Mouse (Mus musculus): ENCODE data around the gene Epn3.
A peak's percentile ranks its signal among the peaks of the same experiment; 100 is the strongest.

Gene Epn3

GRCm38 (mm10) chr11:94499661-94500152 lies at the start of gene Epn3:
Gene Epn3 (minus strand): TSS chr11:94499974.
- peak; percentile 76 for DNase-seq (ENCODE audit: low spot score)

GRCm38 (mm10) chr11:94548888-94549690 lies 49.3 kb upstream of the Epn3 start, which contains the start of gene Rsad1:
Gene Rsad1 (minus strand): TSS chr11:94549255.
- DNase-seq (ENCODE audit: low spot score): peak; percentile 94

DNA sequence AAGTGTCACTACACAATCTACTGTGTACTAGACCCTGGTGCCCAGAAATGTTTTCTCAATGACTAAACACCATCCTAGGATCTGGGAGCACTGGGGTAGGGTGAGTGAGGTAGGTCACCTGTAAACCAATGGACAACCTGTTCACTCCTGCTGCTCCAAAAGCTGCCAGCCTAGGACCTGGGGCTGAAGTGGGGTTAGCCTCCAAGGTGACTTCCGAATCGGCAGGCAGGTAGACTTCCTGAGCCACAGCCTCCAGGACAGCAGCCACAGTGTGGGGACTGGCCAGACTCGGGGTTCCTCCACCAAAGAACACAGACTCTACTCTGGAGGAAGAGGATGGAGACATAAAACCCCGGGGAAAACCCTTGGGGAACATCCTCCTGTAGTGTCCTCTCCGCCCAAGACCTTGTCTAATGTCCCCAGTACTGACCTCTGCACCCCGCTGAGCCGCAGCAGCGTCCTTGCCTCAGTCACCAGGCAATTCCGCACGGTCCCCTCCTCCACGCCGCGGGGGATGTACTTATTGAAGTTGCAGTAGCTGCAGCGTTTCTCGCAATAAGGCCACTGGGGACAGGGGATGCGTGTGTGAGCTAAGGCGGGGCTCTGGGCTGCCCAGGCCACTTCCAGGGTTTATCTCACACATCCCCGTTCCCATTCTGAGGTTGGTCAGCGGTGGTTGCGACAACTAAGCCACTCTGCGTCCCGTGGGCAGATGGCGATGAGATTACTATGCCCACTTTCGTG lies 48.4 kb upstream of the Epn3 start:
- DNase-seq (ENCODE audit: low spot score): peak; percentile 34

DNA sequence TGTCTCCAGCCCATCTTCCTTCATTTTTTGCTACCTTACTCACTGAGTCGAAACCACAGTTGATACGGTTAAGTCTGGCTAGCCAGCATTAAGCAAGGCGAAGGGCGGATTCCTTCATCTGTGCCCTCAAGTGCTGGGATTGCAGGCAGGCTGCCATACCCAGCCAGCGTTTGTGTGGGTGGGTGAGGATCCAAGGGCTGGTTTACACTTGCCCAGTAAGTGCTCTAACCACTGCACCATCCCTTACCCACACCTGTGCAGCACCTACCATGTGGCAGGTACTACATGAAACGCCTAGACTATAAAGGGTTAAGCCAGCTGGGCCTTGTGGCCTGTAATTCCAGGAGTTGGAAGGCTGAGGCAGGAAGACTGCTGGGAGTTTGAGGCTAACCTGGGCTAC lies 47.5 kb upstream of the Epn3 start:
- DNase-seq (ENCODE audit: low spot score): no peak

- DNase-seq (ENCODE audit: low spot score): no peak
These were observed 46.6 kb upstream of the Epn3 start for GRCm38 (mm10) chr11:94546381-94546780.

DNA sequence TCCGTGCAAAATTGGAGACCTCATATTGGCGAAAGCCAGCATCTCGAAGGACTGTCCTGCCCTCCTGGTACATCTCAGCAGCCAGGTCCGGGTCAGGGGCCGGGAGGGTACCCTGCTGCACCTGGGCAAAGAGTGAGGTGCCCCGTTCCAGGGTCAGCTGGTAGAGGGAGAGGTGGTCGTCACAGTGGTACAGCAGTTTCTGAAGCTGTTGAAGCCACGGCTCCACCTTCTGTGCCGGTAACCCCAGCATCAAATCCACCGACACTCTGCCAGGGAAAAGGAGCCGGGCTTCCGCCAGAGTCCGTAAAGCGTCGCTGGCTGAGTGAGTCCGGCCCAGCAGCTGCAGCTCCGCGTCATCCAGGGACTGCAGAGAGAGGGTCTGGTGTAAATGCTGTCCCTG lies 44.6 kb upstream of the Epn3 start:
- DNase-seq (ENCODE audit: low spot score): no peak

DNA sequence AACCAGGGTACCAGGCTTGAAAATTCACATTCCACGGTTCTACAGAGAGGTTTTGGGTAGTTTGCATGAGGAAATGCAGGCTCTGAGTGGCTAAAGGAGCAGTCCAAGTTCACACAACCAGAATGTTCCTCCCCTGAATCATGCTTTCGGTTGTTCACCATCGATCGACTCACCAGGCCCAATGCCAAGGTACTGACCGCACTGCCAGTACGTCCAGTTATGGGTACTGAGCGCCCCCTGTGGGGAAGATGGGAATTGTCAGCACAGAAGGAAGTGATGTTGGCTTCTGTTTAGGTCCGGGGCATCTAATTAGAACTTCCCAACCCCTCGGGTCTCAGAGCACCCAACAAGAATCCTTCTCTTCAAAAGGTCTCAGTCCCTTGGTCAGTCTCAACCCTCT lies 44.2 kb upstream of the Epn3 start:
- DNase-seq (ENCODE audit: low spot score): peak; percentile 94

DNA sequence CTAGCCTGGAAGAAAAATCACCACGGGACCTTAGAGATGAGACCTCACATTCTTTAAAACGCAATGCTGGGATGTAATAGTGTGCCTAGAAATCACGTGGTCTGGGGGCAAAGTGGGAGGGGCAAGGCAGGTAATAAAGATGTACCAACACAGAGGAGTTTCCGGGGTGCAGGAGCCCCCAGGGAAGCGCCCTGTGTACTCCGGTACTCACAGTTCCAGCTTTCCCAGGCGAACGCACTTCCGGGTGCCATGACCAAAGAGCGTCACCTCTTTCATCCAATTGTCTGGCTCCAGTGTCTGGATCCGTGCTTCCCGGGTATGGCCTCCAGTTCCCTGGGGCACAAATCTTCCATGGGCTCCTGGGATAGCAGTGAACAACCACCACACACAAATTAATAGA lies 43.6 kb upstream of the Epn3 start:
- DNase-seq (ENCODE audit: low spot score): no peak

- DNase-seq (ENCODE audit: low spot score): no peak
These were observed 42.6 kb upstream of the Epn3 start for GRCm38 (mm10) chr11:94542400-94542799.

DNA sequence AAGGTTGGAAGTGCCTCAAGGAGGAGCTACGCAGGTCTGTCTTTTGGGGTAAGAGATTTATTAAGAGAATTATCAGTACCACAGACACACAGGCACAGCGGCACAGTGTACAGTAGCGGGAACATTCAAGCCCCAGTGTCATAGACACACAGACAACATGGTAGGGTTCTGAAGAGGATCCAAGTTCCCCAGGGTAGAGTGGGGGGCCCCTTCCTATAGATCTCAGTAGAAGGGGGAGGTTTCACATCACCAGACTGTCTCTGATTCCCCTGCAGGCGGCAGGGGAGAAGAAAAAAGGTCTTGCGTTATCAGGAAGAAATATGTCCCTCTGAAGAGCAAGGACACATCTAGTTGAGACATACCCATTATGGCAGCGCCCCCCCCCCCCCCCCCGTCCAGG lies 40.0 kb upstream of the Epn3 start:
- DNase-seq (ENCODE audit: low spot score): no peak

- no peak for DNase-seq (ENCODE audit: low spot score)
These were observed 39.0 kb upstream of the Epn3 start for GRCm38 (mm10) chr11:94538733-94539292.

DNA sequence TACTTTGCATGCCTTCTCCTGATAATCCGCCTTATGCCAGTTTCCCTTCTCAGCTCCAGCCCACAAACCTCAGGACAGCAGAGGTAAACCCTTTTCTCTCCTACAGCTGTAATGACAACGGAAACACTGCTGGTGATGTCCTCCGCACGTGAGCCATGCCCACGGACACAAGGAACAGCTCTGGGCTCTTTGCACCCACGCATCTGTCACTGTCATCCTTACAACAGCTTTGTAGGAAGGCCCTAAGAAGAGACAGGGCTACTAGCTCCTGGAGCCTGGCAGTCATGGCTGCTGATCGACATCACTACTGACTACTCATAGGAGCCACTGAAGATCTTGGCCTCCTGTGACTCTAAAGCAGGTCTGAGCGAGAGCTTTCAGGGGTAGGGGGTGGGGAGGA lies 33.4 kb upstream of the Epn3 start:
- no peak for DNase-seq (ENCODE audit: low spot score)

- DNase-seq (ENCODE audit: low spot score): no peak
These were observed 29.1 kb upstream of the Epn3 start for GRCm38 (mm10) chr11:94528879-94529278.

DNA sequence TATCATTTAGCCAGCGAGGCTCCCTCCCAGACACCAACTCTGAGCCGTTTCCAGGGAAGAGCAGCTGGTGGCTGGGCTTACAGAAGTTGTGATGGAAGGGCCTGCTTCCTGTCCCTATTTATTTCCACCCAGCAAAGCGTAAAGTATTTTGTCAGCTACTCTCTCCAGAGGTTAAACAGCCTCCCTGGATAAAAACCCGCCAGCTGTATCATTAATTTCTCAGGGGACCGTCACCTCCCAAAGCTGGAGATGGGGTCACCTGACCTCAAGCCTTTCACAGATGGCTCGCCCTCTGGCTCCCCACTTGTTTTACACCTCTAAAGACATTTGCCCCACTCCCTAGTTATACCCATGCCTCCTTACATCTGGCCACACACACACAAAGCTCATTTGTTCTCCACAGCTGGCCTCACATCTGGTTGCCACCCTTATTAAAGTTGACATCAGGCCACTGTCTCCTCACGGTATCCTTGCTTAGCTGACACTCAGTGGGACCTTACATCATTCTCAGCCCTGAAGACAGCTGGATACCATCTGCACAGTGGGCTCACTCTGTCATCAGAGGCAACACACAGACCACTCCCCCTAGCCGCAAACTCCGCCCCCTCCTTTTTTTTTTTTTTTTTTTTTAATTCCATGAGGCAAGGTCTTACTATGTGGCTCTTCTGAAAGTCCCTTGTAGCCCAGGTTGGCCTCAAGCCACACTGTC lies 26.6 kb upstream of the Epn3 start:
- no peak for DNase-seq (ENCODE audit: low spot score)

DNA sequence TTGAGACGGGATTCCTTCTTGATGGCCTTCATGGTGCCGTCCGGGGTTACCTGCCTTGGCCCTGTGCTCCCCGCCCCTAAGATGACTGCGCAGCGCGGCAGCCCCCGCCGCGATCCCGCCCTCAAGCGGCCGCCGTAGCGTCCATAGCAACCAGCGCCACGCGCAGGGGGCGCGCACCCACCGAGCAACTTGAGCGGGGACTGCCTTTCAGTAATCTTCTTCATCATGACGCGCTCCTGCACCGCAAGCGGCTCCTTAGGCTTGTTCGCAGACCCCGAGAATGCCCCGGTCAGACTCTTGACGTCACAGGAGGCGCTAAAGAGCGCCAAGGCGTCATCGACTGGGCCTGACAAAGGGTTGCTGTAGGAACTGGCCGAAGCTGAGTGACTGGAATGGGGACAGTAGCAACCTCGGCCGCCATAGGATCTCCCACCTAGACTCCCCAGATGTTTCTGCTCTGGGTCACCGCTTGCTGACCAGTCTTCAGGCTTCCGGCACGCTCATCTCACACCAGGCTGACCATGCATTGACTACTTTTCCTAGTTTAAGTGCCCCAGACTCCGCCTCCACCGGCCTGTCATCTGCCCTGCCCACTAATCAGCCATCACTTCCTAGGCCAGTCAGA lies 21.6 kb upstream of the Epn3 start, which contains the start of gene Mycbpap:
Mycbpap (minus strand) TSS at position 524 of the 625 bp plus-strand sequence.
- DNase-seq (ENCODE audit: low spot score): peak; percentile 50

DNA sequence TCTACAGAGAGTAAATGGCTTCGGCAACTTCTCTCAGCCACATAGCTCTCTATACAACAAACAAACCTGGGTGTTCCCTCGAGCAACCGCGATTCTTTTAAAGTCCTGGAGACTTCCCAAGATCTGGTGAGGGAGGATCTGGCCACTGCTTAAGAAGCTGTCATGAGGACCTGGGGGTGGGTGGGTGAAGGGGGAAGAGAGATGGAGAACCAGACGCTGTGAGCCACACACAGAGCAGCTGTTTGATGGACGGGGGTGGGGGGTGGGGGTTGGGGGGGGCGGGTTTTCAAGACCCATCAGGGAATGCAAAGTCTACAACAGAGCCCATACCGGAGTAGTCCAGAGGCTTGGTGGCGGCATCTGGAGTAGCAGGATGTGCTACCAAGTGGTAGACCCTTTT lies 13.7 kb upstream of the Epn3 start:
- DNase-seq (ENCODE audit: low spot score): no peak

- DNase-seq (ENCODE audit: low spot score): no peak
These were observed 9.2 kb upstream of the Epn3 start for GRCm38 (mm10) chr11:94508976-94509375.

GRCm38 (mm10) chr11:94501482-94501881 lies 1.7 kb upstream of the Epn3 start:
- DNase-seq (ENCODE audit: low spot score): no peak

DNA sequence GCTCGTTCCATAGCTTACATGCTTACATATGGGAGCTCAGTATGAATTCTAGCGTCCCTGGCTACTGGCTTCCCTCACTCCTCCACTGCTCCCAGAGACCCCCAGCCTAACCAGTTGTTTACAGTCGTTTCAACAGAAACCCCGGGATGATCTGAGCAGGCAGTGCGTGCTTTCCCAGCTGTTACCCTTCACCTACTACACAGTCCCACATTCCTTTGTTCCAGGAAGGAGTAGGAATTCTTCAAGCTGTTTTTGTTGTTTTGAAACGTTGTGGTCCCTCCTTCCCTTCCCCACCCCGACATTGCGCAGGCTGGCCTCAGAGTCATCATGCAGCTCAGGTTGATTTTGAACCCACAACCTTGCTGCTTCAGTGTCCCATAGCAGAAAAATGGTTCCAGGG lies 588 bp upstream of the Epn3 start:
- no peak for DNase-seq (ENCODE audit: low spot score)

DNA sequence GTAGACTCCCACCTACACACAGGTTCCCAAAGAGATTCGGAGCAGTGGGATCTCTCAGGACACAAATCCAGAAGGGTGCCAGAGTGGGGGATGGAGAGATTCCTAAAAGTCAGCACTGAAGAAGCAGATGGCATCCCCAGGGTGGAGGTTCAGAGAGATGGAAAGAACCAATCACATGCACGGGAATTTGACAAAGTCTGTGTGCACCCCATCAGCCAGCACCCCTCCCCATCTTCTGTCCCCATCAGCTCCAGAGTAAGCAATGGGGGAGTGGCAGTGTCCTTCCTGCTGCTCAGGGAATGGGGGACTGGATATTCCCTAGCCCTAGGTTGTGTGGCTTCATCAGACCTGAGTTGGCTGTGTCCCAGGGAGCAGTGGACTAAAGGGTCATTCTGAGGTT lies 739 bp downstream of the Epn3 start:
- DNase-seq (ENCODE audit: low spot score): no peak

DNA sequence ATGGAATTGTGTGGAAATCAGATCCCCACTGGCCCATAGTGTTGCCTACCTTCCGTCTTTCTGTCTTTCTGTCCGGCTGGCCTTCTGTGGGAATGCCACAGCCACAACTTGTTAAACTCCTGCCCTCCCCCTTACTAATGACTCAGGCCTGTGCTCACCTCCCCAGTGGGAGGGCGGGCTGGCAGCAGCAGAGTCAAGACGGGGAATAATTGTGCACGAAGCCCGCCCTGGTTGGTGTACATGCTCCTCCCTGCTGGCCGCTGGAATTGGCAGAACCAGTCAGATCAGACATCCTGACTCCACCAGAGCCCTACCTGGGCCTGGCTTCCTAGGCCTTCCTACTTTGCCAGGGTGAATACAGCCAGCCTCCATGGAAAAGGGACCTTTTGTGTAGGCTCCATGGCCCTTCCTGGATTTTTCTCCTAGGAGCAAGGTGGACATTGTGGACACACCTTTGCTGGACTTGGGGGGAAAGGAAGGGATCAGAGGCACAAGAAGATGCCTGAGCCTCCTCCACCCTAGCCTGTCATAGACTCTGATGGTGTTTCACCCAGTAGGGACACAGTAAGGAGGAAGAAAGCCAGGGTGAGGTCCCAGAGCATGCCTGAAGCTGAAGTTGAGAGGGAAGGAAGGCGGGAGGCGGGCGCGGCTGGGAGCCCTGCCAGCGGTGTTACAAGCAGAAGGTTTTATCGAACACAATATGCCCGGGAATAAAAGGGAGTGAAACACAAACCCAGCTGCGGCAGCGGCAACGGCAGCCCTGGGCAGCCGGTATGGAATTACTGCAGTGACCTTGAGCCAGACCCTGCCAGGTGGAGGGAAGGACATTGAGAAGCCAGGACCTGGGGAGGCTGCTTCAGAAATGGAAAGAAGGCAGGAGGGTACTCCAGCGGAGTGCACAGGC lies 1.4 kb downstream of the Epn3 start:
- peak; percentile 80 for DNase-seq (ENCODE audit: low spot score)

Data from lung, postnatal 25 days (tissue).